Mouse (Mus musculus): ENCODE data around the gene Eed. TPM values are rescaled to one million over a fixed set of nuclear protein-coding genes. Genes with fewer than 3 reads are reported as not detected.

Gene Eed
- 18.5 TPM for polyA plus RNA-seq (2015; fragmentation: Illumina TruSeq; extraction: RNeasy Lipid Tissue Mini Kit (QIAGEN cat#74804); ENCODE audit: insufficient read depth, low read depth, low replicate concordance)

GRCm38 (mm10) chr7:89980485-89981422, at the start of gene Eed:
Gene Eed, minus strand, starts transcription at chr7:89980983.

DNA sequence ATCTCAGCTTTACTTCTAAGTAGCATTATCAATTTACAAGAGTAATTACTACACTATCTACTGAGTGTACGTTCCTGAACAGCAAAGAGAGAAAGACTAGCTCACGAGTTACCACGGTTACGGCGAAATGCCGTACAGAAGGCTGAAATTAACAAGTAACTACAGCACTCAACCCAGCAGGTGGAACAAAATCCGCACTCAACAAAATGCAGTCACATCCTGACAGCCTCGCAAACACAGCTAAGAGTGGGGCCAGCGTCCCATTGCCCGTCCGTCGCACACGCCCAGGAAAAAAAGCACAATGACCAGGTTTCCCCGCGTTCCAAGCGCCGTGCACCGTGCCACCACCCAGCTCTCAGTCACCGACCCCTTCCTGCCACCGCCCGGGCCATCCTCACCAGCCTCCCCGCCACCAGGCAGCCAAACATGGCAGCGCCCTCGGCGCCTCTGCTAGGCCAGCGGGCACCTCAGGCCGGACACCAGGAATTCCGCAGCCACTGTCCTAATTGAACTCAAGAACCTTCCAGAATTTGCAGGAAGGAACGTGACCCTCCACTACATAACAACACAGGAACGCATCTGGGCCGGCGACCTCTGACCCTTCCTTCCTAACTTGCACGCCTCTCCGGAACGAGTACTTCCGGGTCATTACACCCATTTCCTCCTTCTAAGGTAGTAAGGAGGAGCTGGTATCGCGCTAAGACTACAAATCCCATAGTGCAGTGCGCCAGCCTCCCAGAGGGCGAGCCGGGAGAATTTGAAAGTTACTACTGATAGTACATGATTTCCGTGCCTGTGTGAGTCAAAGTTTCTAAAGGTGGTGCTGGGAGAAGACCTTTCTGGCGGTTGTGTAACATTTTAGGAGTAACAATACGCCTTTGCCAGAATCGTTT, 40.0 kb downstream of the Eed start, which contains the start of gene Hikeshi:
Gene Hikeshi (minus strand): TSS at position 634 of the 893 bp plus-strand sequence.

Other genes starting within 250 kb of the Eed start
- not detected for gene Ccdc81, start 77.4 kb downstream of the Eed start, polyA plus RNA-seq (2015; fragmentation: Illumina TruSeq; extraction: RNeasy Lipid Tissue Mini Kit (QIAGEN cat#74804); ENCODE audit: insufficient read depth, low read depth, low replicate concordance)
- 11.0 TPM for gene Hikeshi, start 39.8 kb downstream of the Eed start, polyA plus RNA-seq (2015; fragmentation: Illumina TruSeq; extraction: RNeasy Lipid Tissue Mini Kit (QIAGEN cat#74804); ENCODE audit: insufficient read depth, low read depth, low replicate concordance)
- gene Picalm, start 149.2 kb upstream of the Eed start, polyA plus RNA-seq (2015; fragmentation: Illumina TruSeq; extraction: RNeasy Lipid Tissue Mini Kit (QIAGEN cat#74804); ENCODE audit: insufficient read depth, low read depth, low replicate concordance): 28.2 TPM

Data from pancreas, adult 10 weeks (tissue).